Mouse (Mus musculus) activated CD4-positive, CD25-positive, alpha-beta regulatory T cell, adult 4 months (primary cell): ENCODE results near the gene Wfdc6b. TPM values are rescaled to one million over a fixed set of nuclear protein-coding genes. Genes with fewer than 3 reads are reported as not detected.
"Not testable (repeated sequence)": the region's sequence is repeated elsewhere in the genome, so short reads cannot be mapped to it uniquely, and the experiment has no call there.

Experiments used
- ATAC-seq: one replicate; pipeline ENCODE4 v1.8.0; 2017
- polyA plus RNA-seq, 2 experiments: library from polyadenylated mRNA; unstranded; fragments of 100-300 nt; shearing (Covaris generic); gene quantifications; one replicate each; pipeline ENCODE4 v1.2.1; 2017

The Wfdc6b gene
- polyA plus RNA-seq = not detected

DNA sequence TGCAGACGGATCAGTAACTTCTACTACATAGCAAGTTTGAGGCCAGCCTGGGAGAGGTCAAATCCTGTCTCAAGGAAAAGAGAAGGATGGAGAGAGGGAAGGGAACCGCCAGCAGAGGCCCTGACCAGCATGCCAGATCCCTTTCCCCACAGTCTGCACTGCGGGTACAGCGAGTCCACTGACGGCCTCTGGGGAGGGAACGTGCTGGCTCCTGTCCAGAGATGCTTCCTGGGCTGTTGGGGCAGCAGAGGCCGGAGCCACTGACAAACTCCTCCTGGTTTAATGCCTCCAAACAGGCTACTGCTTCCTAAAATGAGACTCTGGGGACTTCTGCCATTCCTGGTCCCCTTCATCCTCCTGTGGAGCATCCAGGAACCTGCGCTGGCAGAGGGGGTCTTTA is at the start of gene Wfdc6b, which contains the start of gene Wfdc8:
Wfdc6b (plus strand) TSS at position 52 of the 400 bp plus-strand sequence.
Wfdc8 (minus strand) TSS at position 156 of the 400 bp plus-strand sequence.
- not testable (repeated sequence) for ATAC-seq

GRCm38 (mm10) chr2:164564346-164564745 is 49.0 kb upstream of the Wfdc6b start:
- no peak for ATAC-seq

- no peak for ATAC-seq
These were observed 46.3 kb upstream of the Wfdc6b start for GRCm38 (mm10) chr2:164566997-164567396.

GRCm38 (mm10) chr2:164567460-164567859 is 45.9 kb upstream of the Wfdc6b start:
- no peak for ATAC-seq

- ATAC-seq = not testable (repeated sequence)
These were observed 40.0 kb upstream of the Wfdc6b start, which contains the start of gene Spint3 for GRCm38 (mm10) chr2:164573359-164573758. Gene Spint3, minus strand, starts transcription at chr2:164573459.

DNA sequence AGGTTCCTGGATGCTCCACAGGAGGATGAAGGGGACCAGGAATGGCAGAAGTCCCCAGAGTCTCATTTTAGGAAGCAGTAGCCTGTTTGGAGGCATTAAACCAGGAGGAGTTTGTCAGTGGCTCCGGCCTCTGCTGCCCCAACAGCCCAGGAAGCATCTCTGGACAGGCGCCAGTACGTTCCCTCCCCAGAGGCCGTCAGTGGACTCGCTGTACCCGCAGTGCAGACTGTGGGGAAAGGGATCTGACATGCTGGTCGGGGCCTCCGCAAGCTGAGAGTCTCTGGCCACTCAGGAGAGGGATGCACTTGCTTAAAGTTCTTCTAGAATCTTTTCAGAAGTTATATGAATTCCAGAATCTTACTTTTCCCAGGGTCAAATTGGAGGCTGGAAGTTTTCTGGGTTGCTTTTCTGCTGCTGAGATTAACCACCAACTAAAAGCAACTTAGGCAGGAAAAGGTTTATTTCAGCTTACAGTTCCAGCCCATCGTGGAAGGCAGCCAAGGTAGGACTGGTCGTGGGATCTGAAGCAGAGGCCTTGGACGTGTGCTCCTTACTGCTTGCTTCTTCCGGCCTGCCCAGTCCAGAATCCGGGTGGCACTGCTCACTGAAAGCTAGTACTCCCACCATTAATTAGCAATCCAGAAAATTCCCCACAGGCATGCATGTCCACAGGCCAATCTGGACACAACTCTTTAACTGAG is 28.1 kb upstream of the Wfdc6b start, which contains the start of gene Wfdc6a:
Wfdc6a (minus strand) TSS at position 423 of the 701 bp plus-strand sequence.
- not testable (repeated sequence) for ATAC-seq

- no peak for ATAC-seq
These were observed 21.3 kb upstream of the Wfdc6b start for GRCm38 (mm10) chr2:164592014-164592413.

GRCm38 (mm10) chr2:164593494-164593893 is 19.8 kb upstream of the Wfdc6b start, which contains the start of gene Eppin:
Gene Eppin, minus strand, starts transcription at chr2:164593594.
- ATAC-seq = no peak

GRCm38 (mm10) chr2:164600179-164600578 is 13.1 kb upstream of the Wfdc6b start:
- ATAC-seq = no peak

GRCm38 (mm10) chr2:164603482-164603881 is 9.8 kb upstream of the Wfdc6b start:
- no peak for ATAC-seq

- no peak for ATAC-seq
These were observed 8.9 kb upstream of the Wfdc6b start for GRCm38 (mm10) chr2:164604411-164604810.

DNA sequence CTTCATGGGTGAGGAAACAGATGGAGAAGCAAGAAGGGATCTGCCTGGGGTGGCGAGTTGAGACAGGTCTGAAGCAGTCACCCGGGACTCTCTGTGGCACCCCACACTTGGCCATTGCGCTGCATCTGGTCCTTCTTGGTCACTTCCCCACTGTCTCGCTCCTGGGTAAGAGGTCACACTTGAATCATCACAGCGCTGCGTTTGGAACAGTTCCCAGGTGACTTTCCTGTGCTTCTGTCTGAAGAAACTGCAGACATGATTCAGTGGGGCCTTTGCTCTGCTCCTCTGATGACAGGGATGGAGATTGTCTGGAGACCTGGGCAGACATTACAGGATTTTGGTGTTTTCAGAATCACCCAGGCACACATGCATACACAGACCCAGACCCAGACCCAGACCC is 4.5 kb upstream of the Wfdc6b start:
- no peak for ATAC-seq

DNA sequence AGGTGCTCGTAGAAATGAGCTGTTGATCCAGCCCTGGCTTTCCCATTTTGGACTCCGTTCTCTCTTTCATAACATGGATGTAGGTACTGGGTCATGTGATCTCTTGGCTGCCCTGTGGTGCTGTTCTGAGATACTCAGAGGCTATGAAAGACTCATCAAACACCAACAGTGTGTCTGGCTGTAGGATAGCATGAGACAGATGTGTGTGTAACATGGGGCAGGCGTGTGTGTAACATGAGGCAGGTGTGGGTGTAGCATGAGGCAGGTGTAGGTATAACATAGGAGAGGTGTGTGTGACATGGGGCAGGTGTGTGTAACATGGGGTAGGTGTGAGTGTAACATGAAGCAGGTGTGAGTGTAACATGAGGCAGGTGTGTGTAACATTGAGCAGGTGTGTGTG is 2.1 kb downstream of the Wfdc6b start:
- no peak for ATAC-seq

DNA sequence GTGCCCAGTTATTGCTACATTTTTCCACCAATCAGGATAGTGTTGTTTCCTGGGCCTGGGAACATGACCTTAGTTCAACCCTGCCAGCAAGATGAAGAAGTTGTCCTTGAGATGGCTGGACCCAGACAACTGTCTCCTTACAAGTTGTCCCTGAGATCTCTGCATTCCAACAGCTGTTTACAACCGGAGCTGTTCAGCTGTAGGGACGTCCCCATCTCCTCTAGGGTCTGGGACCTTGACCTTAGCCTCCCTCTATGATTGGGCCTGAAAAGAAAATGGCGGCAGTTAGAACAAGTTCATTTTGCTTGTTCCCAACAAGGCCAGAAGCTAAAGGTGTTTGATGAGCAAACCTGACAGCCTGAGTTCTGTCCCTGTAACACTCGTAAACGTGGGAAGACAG is 5.7 kb downstream of the Wfdc6b start:
- no peak for ATAC-seq

DNA sequence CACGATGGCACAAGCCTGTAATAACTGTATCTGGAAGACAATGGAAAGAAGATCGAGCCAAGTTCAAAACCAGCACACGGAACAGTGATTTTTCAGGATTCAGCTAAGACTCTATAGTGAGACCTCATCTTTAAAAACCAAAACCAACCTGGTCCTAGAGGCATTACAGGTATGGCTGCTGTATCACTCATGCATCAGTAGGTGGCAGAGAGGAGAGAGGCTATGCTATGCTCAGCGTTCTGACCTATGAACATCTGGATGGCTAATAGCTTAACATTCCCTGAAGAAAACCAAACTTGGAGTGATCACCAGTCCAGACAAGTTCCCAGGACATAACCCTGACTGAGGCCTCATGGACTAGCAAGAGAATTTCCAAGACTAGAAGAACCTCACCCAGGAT is 8.5 kb downstream of the Wfdc6b start:
- no peak for ATAC-seq

- ATAC-seq = no peak
These were observed 21.9 kb downstream of the Wfdc6b start for GRCm38 (mm10) chr2:164635266-164635665.

DNA sequence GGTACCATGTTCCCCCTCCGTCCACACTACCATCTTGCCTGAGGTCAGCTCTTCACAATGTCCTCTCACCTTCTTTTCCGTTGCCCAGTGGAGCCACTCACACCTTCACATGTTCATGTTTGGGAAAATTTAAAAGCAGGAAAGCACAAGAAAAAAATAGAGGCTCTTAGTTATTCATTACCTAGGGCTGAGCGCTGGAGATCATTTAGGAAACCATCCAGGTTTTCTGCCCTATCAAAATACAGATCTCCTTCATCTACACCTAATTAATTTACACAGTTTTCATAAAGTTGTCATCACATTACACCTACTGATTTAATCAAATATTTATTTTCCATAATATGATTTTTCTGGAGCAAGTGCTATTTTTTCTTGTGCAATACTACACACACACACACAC is 25.4 kb downstream of the Wfdc6b start, which contains the start of gene Wfdc16:
Wfdc16 (minus strand) TSS at position 101 of the 400 bp plus-strand sequence.
- ATAC-seq = no peak

DNA sequence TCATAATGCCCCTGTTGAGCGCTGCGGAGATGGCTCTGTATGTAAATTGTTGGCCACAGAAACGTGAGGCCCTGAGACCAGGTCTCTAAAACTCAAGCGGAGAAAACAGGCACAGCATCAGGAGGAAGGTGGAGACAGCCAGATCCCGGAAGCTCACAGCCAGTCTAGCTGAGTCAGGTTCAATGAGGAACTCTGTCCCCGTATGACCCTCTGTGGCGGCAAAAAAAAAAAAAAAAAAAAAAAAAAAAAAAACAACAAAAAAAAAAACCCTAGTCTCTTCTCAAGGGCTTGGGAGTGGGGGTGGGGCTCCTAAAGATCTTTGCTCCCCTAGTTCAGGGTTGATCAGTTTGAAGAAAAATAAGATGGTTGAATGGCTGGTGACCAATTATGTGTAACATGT is 27.8 kb downstream of the Wfdc6b start:
- ATAC-seq = no peak

GRCm38 (mm10) chr2:164641881-164642673 is 28.8 kb downstream of the Wfdc6b start:
- ATAC-seq = no peak

- ATAC-seq = no peak
These were observed 42.5 kb downstream of the Wfdc6b start, which contains the start of gene Wfdc10 for GRCm38 (mm10) chr2:164655858-164656257. Gene Wfdc10, plus strand, starts transcription at chr2:164656046.

DNA sequence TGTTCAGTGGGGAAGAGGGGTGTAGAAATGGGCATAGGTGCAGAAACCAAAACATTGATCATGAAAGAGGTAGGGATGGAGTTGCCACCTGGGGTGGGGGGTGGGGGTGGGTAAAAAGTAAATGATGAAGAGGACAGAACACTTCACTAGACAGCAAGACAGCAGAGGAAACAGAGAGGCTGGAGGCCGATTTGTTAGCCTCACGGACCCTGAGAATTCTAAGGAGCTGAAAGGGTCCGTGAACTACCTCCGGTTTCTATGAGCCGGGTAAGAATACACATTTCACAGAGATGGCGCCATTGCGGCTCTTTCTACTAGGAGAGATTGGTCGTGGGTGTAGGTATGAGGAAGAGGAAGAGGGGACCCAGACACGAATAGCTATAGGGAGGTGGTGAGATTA is 43.2 kb downstream of the Wfdc6b start, which contains the start of gene Wfdc9:
Wfdc9 (minus strand) TSS at position 101 of the 400 bp plus-strand sequence.
- no peak for ATAC-seq

- no peak for ATAC-seq
These were observed 51.5 kb downstream of the Wfdc6b start for GRCm38 (mm10) chr2:164664851-164665250.
